Mouse (Mus musculus): ENCODE data around the gene Gcnt1.

Gene Gcnt1

DNA sequence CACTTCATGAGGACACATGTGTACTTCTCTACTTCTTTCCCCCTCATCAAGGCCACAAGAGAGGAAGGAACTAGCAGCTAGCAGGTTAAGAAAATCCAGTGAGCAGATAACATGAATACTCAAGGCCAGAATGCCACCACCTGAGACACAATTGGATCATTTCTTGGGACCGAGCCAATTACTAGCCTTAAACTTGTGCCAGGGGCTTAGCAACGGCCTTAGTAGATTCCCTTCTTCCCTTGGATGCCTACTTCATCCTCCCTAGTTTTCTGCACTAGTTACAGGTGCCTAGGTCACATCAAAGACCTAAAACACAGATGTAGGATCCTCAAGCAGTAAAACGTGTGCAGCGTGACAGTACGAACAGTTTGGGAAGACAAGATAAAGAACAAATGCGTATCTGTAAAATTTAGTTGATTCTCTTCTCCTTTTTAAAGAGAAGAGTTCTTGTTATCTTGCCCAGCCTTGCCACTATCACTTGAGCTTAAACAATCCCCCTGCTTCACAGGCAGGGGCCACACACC lies 44.7 kb downstream of the Gcnt1 start:
- DNase-seq (ENCODE audit: low read depth, low spot score) = no peak

DNA sequence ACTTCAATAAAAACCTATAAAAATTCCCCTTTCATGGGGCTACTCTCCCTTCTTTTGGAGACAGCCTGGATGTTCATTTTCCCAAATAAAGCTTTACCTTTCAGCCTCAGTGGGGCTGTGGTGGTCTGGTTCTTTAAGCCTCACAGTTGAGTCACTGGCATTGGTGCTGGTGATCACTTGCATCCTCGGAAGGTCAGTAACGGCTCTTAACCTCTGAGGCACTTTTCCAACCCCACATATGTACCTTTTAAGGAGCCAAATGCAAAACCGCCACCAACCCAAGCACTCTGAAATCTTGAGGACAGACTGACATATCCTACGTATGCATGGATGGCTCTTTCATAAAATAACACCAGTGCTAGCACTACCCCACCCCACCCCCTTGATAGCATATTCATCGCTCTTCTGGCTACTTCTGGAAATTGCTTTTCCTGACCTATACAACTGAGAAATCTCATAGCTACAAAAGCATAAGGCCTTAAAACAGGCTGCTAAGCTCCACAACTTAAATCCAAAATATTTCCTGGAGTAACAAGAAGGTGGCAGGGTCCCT lies 48.9 kb downstream of the Gcnt1 start:
- DNase-seq (ENCODE audit: low read depth, low spot score) = no peak

DNA sequence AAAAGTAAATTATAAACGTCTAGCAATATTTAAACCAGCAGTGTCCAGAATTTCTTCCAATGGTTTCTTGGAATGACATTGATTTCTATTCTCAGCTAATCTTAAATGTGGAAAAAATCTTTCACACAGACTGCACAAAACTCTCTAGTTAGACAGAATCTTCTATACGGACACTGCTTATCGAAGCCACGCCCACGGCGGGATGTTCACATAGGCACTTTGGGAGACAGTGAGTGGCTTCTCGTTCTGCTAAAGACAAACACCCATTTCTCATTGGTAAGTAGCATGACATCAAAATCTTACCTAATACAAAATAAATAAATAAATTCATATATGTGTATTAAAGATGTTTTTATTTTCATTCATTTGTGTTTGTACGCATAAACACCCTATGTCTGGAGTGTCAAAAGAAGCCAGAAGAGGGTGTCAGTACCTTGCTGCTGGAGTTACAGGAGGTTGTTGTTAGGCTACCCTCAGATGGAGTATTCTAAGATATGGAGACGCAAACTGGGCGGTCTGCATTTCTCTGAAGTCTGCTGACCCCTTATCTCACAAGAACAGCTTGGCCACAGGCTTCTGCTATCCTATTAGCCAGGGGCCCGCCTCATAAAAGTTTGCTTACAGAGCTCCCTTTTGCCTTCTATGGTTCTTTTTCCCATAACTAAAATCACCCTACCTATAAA lies 49.5 kb downstream of the Gcnt1 start:
- no peak for DNase-seq (ENCODE audit: low read depth, low spot score)

DNA sequence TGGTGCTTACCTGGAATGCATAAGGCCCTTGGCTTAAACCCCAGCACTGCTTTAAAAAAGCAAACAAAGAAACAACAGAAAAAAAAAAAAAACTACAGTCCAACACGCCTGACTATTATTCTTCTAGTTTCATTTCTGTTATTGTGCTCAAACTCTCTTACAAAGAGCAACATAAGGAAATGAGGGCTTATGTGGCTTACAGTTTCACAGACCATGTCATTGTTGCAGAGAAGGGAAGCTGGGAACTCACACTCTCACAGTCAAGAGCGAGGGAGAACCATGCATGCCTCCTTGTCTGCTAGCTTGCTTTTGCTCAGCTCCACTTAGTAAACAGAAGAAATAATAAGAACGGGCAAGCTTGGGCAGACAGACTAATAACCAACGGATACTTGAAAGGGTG lies 52.9 kb downstream of the Gcnt1 start:
- no peak for DNase-seq (ENCODE audit: low read depth, low spot score)

DNA sequence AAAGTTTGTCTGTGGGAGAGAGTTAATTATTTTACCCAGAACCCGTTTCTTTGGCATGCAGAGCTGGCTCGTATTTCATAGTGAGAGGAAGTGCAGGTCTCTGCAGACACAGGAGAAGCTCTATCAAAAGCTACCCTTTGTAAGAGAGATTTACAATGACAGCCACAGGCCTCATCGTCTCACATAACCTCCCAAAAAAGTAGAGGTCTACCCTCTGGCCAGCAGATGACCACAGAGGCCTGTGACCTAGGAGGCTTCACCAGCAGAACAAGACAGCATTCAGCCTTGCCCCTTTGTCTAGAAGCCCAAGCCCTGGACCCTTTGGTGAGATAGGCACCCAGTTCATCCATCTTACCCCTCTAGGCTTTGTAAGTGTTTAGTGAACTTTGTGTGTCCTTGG lies 53.9 kb downstream of the Gcnt1 start:
- no peak for DNase-seq (ENCODE audit: low read depth, low spot score)

DNA sequence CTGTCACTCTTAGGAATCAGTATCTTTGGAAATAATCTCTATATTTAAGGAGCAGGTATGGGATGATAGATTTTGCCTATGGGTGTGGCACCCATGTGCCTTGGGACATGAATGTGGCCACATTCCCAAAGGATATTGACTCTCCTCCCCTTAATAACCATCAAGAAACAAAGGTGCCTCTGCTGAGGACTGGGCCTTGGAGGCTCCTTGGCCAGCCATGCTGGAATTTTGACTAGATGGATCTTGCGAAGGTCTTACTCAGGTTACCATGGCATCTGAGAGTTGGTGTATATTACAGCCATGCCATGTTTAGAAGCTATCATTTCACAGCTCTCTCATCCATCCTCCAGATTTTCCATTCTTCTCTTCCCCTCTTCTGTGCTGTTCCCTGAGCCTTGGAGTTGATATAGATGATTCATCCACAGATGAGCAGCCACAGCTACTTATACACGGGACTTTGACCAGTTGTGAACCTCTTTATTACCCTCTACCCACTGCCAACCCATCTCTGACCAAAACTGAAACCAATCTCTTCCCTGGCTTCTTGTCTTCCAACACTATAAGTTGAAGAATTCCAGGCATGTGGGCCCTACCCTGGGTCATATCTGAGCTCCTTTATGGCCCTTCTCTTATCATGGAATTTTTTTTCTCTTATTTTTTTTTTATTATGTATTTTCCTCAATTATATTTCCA lies 56.2 kb downstream of the Gcnt1 start:
- no peak for DNase-seq (ENCODE audit: low read depth, low spot score)

DNA sequence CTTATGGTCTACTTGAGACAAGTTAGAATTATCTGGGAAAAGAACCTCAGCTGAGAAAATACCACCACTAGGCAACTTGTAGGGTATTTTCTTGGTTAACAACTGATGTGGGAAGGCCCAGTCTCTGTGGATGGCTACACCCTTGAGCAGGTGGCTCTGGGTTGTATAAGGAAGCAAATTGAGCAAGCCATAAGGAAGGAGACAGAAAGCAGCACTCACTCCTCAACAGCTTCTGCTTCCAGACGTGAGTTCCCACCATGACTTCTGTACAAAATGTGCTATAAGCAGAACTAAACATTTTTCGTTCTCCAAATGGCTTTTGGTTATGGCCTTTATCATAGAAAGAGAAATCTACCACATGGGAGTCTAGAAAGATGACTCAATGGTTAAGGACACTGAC lies 58.2 kb downstream of the Gcnt1 start:
- DNase-seq (ENCODE audit: low read depth, low spot score) = no peak

DNA sequence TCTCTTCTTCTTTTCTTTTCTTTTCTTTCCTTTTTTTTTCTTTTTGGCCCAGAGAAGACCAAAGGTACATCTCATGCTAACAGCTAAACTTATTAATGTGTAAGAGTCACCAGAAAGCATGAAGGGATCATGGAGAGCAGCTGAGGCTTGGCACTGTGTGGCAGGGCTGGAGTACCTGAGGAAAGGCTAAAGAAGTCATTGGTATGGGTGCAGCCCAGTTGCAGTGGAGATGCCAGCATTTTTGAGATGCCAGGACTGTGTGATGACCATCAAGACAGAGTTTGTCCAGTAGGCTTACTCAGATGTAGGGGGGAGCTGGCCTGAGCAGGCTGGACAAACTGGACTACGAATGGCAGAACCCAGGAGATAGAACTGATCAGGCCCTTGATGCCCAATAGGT lies 58.9 kb downstream of the Gcnt1 start:
- DNase-seq (ENCODE audit: low read depth, low spot score) = no peak

DNA sequence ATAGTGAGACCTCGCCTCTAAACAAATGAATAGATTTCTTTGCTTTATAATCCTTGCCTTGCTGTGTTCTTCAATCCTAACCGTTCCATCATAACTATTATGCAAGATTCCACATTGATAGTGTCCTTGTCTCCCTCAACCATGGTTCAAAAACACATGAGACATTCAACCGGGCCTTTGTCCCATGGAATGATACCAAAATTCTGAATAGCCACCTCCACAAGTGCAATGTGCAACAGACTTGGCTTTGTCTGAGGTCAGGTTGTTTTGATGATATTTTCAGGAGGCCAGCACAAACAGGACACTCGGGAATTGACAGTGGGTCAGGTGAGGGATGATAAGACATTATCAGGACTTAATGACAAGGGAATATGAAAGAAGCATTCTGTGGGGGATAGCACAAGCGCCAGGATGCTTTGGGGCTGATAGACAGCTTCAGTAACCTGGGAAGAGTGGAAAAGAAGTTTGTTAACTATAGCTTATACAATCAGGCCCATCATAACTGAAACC lies 59.9 kb downstream of the Gcnt1 start:
- no peak for DNase-seq (ENCODE audit: low read depth, low spot score)

DNA sequence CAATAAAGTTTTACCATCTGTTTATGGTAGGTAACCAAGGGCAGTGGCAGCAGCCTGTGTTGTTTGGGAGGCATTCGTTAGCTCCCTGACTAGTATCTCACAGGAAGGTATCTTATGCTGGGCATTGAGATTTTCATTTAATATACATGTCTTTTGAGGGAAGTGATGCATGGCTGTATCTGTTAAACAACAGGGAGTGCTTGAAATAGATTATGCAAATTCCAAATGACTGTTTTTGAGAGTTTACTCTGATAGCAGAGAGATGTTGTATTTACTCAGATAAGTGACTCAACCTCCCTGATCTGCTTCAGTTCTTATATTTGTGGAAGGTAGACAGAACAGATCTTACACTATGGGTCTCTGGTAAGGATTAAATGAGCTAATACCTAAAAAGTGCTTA lies 61.1 kb downstream of the Gcnt1 start:
- DNase-seq (ENCODE audit: low read depth, low spot score) = no peak

DNA sequence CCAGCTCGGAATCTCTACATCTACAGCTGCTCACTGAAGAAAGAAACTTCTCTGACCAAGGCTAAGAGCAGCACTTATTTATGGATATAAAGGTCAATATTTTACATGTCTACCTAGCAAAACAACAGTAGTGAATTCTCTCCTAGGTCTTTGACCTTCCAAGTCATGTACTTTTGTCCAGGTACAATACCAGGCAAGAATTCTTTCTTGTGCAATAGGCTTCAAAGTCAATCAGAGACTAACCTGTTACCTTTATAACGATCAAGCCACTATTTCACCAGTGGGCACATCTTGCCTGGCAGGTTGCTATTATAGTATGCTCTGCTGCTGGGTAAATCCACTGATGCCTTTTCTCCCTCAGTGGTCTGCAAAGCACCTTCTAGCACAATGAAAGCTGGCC lies 61.6 kb downstream of the Gcnt1 start:
- no peak for DNase-seq (ENCODE audit: low read depth, low spot score)

DNA sequence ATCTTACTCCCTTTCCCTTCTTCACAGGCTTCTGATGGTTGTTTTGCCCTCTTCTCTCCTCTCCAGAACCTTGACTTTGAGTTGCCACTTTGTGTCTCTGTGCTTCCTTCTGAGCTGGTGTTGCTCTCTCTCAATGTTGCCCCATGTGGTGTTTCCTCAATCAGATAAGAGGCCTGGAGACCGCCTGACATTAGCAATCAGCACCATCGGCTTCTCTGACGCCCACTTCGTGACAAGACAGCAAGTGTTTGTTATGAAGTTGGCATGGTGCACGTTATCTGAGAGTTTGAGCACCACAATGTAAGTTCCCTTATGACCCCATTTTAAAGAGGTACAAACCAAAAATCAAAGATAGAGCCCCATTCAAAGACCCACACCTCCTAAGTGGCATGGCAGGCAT lies 76.6 kb downstream of the Gcnt1 start:
- no peak for DNase-seq (ENCODE audit: low read depth, low spot score)

DNA sequence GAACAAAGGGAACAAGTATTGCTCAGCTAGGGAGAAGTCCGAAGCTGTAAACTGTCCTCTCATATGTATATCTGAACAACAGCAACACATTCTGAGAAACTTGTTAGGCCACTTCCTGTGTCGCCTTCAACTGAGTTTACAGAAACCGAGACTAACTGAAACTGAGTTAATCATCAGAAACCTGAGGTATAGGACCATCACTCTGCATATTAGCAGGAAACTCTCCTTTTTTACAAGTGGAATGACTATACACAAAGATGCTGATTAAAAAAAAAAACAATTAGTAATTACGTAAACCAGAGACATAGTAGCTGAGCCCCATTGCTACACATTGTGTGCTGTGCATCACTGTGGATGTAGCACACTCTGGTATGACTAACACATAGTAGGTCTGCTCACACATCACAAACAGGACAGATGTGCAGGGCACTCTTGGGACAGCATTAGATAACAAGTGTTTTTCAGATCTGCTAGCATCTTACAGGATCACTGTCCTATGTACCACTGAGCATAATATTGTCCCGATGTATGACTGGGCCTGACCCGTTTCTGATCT lies 77.4 kb downstream of the Gcnt1 start:
- no peak for DNase-seq (ENCODE audit: low read depth, low spot score)

DNA sequence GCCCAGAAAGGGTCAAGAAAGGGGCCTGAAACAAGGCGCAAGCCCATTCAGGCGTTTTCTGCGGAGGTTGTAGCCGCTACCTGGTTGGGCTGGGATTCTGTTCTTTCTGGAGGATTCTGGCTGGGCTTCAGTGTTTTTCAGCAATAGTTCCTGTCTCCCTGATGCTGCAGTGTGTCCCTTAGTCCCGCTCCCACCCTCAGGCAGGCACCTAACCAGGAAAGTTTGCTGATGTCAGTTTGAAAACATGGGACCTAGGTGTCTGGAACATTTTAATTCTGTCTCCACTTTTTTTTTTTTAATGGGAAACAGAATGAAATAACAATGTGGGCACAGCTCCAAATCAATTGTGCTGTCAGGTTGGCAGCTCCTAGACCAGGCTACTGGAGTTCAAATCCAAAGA lies 78.5 kb downstream of the Gcnt1 start:
- DNase-seq (ENCODE audit: low read depth, low spot score) = no peak

DNA sequence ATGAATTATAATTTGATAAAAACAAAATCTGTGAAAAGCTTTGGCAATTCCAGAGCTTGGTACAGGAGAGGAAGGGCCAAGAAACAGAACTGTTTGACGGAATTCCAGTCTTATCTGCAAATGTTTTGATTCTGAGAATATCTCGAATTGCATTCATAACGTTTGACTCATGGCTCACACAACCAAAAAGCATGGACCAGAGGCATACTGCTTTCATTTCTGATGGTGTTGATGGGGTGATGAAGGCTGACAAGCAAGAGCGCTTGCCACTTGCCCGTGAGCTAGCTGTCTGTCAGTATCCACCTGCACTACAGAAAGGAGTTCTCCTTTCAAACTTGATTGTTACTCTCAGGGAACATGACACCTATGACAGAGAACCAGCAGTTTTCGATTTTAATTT lies 83.1 kb downstream of the Gcnt1 start:
- DNase-seq (ENCODE audit: low read depth, low spot score) = no peak

DNA sequence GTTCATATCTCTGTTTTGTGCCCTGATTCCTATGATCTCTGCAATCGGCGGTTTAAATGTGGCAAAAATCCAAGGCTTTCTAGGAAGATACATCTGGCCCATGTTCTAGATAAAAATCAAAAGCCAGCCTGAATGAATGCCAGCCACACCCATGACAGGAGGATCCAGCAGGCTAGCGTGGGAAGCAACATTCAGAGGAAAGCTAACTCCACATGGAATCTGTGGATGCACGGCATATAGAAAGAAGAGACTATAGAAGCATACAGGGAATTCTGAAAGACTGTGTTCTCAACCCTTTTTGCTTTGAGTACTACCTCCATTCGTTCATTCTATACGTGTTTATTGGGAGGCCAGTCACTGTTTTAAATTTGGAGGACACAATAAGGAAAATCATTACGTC lies 86.6 kb downstream of the Gcnt1 start:
- DNase-seq (ENCODE audit: low read depth, low spot score) = no peak

DNA sequence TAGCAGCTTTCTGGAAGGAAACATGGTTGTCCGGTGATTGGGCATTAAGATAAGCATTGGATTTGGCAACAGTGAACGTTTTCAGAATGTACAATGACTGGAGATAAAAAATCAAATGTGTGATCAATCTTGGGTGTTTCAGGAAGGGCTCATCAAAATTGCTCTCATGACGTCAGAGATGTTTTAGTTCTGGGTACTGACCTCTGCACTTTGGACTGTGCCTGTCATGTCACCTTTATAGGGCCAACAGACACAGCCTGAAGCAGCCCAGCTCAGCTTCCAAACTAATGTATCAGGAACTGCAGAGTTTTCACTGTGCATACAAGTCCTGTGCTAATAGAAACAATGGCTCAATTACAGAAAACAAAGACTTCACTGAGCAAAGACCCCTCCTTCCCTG lies 89.3 kb downstream of the Gcnt1 start:
- DNase-seq (ENCODE audit: low read depth, low spot score) = no peak

DNA sequence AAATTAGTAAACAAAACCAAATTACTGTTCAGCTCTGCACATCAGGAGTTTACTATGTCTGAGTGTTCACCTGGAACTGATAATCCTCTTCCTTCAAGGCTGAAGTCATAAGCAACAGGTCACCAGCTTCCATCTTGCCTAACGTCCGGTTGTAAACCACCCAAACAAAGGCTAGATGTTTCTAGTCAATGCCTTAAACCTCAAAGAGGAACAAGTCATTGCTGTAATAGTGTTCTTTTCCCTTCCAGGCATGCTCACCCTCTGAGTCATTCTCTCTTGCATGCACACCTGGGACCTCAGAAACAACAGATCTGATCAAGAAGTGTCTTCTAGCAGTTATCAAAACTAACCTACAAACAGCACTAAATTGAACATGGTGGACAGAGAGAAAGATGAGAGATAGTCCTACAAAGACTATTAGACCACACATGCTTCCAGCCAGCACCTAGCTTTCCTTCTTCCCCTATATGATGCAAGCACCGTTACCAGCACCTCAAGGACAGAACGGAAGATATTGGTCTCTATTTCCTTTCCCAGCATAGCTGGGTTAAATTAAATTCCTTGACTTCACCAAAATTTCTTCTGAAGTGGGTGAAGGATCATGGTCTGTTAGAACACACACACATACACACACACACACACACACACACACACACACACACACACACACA lies 94.1 kb downstream of the Gcnt1 start:
- no peak for DNase-seq (ENCODE audit: low read depth, low spot score)
